Mouse (Mus musculus): ENCODE data around the gene Cope.
A peak's percentile ranks its signal among the peaks of the same experiment; 100 is the strongest.

Cope gene

DNA sequence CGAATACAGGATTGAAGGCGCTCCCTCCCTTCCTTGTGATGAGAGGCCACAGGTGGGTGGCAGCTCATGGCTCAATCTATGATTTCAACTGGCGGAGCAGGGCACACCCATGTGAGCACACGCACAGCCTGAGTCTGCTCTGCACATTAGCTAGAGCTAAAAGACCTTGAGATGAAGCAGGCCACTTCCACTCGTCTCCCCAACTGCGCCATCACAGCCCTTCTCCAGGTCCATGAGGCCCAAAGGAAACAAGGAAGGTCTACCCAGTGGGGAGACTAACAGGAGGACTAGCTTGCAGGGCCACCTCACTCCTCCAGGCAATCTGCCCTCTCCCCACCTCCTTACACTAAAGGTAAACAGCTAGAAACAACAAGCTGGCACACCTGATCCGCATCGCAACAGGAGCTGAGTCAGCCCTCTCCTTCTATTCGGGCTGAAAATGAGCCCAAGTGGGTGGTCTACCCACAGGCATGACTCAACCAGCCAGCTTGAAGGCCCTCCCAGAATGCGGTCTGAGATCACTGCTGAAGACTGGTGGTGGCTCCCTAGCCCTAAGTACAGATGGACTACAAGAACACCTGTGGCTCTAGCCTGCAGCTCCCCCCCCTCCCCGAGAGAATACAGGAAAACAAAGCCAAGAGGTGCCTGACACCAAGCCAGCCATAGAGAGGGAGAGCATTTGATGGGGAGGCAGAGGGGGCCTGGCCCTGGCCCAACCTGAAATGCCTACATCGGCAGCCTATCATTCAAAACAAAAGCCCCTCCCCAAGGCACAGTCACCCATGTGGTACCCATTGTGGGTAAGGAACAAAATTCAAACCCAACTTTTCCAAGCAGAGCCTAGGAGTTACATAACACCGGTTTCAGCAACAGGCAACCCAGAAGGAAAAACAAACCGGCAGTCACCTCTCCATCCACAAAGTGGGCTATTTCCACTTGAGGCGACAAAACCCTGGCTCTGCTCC is 49.0 kb downstream of the Cope start:
- DNase-seq = no peak

- DNase-seq = no peak
Measured at GRCm38 (mm10) chr8:70352000-70352384, 49.7 kb downstream of the Cope start.

DNA sequence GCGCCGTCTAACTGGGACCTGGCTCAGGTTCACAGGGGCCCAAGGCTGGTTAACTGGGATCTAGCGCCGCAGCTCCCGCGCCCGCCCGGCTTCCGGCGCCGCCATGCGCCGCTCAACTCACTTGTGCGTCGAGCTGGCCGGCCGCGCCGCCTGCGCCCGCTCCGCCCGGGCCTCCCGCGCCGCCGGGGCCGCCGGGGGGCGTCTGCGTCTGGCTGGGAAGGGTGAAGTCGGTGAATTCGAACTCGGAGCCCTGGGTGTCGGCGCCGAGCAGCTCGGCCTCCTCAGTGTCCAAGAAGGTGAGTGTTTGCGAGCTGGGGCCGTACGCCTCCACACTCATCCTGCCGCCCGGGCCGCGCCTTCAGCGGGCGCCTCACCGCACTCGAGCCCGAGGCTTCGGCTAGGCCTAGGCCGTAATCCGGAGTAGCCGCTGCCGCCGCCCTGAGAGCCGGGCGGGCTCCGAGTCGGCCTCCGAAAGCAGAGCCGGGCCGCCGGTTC is 50.4 kb downstream of the Cope start:
- peak; percentile 49 to 74 for DNase-seq

- DNase-seq = peak; percentile 99 to 100
Measured at GRCm38 (mm10) chr8:70353194-70353817, 51.0 kb downstream of the Cope start, which contains the start of gene Upf1. Gene Upf1 (minus strand): TSS chr8:70353278.

- no peak for DNase-seq
Measured at GRCm38 (mm10) chr8:70354004-70354403, 51.7 kb downstream of the Cope start.

DNA sequence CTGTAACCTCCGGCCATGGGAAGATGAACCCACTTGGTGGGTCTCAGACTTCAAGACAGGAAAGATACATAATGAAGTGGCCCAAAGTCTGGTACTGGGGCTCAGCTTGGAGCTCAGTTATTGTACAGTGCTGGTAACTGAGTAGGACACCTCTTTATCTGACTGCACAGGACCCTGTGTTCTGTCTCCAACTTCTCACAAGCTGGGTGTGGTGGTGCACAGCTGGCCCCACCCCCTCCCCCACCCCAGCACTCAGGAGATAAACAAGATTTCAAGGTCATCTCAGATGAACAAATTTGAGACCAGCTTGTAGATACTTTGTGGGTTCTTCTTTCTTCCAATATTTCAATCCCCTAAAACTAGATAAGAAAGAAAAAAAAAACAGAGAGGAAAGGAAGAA is 53.8 kb downstream of the Cope start:
- no peak for DNase-seq

GRCm38 (mm10) chr8:70359411-70359810 is 57.1 kb downstream of the Cope start:
- peak; percentile 58 to 74 for DNase-seq

GRCm38 (mm10) chr8:70360769-70361168 is 58.5 kb downstream of the Cope start:
- peak; percentile 44 to 55 for DNase-seq

DNA sequence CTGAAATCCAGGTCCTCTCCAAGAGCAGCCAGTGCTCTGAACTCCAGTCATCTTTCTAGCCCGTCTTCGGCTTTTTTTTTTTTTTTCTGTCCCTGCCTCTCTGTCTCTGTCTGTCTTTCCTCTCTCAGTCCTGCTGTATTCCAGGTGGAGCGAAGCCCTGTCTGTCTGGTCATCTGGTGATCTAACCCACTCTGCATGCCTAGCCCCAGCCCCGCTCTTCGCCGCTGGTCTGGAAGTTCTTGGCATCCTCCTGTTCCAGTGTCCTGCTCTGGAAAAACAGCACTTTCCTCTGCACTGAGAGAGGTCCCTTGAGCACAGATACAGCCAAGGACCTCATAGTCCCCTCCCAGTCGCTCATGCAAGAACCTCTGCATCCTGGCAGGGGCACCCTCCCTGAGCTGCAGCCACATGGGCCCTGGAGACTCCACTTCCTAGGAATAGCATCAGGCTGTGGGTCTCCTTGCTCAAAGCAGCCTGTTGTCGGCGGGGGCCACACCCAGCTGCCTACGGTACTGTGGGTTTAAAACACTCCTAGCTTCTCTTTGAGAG is 59.2 kb downstream of the Cope start:
- no peak for DNase-seq

Data from kidney, postnatal 4 days (tissue).